Mouse (Mus musculus): ENCODE measurements at regions not wholly inside any gene's neighbourhood (a gene's known extent, or its start where the extent isn't known, plus 50 kb on each side); places are given as distances from the start of the nearest gene placed in this dataset.
A peak's percentile ranks its signal among the peaks of the same experiment; 100 is the strongest.

DNA sequence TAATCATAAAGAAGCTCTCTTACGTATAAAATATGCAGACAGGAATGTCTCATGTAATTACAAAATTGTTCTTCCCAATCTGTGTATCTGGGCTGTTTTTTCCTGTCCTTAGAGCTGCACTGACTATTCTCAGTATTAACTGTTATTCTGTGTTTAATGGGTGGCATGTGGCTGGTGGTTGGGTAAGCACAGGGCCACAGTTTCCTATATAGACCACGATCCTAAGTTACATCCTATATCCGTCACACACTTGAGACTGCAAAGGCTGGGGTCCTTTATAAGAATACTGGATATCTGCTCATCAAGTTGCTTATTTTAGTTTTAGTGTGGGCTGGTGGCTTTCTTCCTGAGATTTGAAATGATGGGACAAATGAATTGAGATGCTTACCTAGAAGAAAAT, 159.0 kb downstream of the Sox4 start:
- DNase-seq: no peak

GRCm38 (mm10) chr13:28793166-28793935, 160.2 kb downstream of the Sox4 start:
- no peak for DNase-seq

DNA sequence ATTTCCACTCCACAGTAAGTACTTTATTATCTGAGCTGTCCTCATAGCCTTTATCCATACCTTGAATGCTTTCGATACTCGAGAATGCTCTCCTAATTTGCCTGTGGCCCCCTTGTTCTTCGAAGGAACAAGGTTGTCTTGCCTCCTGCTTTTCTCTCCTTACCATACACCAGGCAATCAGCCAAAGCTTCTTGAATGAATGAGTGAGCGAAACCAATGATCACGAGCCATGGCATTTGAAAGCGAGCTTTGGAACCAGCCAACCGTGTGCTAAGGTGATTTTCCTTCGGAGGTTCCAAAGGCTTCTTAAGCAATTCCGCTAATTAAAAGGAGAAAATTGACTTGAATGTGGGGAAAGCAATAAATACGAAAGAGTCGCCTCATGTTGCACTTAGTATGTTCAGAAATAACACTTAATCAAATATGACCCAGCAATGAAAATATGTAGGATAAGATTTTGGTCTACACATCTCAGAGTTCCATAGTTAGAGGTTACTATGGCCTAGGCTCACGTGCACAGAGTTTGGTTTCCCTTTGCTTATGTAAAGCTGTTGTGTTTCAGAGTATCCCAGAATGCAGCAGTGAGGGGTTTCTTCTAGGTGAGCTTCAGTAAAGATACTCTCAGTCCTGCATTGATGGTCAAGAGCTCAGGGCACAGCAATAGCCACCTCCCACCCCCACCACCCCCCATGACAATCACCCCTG, 160.9 kb downstream of the Sox4 start:
- no peak for DNase-seq

GRCm38 (mm10) chr13:28790381-28790780, 163.1 kb downstream of the Sox4 start:
- DNase-seq: no peak

- no peak for DNase-seq
These were observed 166.2 kb downstream of the Sox4 start for GRCm38 (mm10) chr13:28787331-28787643.

DNA sequence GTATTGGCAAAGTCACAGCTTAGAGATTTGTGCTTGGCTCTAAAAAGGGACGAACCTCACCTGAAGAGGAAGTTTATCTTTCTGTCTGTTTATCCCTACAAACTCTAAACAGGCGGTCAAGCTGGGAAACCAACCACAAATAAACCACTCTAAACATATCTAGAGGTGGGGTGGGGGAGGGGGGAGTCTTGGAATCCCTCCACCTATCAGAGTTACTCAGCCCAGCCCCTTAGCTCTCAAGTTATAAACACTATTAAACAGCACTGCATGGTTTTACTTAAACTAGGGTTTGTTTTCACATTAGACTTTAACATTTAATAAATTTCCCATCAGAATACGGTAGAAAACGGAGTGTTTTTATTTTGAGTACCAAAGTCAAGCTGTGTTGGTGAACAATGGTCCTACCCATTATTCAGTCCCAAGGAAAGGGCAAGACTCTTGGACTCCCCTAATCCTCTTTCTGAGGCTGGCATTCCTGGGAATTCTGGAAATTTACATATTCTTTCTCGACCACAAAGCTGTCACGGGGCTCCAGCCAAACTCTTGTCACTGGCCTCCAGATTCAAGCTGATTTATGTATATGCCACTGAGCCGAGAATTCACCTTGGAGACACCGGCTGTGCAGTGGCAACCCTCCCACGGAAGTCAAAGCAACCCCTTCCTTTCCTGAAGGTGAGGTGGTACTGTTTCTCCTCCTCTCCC, 166.7 kb downstream of the Sox4 start:
- peak; percentile 28 for DNase-seq

DNA sequence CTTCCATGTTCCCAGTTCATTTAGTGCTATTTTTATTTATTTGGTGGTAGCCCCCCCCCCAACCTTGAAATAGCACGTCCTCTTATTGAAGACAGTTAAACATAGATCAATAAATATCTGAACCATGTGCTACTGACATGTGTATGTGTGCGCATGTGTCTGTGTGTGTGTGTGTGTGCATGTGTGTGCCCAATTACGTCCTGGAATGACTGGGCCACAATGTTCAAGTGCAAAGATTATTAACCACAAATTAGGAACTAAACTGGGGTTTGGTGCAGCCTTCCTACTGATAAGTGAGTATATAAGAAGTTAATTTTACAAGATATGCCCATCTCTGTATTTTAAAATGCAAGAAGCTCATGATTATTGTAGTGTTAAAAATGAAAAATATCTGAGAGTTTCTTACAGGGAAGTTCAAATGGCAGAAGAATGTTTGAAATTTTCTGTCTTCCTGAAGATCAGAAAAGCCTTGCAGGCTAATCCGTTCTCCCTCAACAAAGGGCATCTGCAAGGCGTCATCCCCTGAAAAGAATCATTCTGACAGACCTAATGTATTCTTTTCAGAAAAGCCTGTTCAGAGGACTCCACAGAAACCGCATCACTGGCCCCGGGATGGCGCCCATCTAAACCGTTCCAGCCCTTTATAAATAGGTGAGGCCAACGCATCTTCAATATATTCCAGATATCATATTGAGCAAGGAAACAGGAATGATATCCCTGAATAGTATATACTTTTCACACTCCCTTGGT, 170.8 kb downstream of the Sox4 start:
- DNase-seq: no peak

DNA sequence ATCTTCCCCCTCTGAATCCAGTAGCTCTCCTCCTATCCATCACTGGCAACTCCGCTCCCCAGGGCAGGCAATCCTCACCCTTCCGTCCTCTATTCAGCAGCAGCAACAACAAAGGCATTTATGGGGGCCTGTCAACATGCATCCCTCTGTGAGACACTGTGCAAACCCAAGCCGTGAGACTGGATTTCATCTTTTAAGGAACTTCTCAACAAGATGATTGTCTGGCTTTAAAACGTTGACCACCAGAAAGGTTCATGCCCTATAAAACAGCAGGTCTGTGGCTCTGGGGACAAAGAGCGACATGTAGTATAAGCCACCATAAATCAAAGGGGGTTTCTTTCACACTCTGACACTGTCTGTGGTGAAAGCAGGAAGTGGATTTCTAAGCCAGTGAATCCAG, 171.4 kb downstream of the Sox4 start:
- no peak for DNase-seq

DNA sequence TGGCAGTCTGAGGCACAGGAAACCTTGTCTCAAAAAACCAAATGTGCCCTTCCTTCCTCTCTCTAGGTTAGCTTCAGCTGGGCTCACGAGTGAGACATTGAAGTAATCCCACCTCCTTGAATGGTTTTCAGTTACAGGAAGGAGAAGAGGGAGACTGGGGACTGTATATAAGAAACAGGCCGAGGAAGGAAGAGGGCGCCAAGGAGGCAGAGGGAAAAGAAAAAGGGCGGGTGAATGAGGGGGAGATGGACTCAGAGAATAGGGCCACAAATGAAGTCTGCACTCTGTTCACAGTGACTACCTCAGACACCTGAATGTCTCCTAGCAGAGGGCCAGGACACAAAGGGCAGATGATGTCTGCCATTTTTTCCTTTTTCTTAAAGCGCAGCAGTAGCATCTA, 171.9 kb downstream of the Sox4 start:
- no peak for DNase-seq

DNA sequence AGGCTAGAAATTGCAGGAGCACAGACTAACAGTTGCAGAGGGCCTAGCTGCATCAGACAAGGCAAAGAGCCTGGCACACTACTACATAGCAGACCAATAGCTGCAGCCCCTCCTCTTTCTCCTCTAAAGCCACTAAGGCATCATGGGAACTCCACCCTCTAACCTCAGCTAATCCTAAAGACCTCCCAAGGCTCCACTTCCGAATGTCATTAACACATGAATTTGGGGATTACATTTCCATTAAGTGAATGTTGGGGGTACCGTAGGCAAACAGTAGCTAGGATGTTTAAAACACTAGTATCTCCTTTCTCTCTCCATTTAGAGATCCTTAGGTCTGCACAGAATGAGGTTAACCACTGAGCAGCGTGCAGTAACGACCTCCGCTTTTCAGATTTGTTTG, 173.1 kb downstream of the Sox4 start:
- DNase-seq: no peak

GRCm38 (mm10) chr13:28775142-28775815, 178.2 kb downstream of the Sox4 start:
- no peak for DNase-seq

DNA sequence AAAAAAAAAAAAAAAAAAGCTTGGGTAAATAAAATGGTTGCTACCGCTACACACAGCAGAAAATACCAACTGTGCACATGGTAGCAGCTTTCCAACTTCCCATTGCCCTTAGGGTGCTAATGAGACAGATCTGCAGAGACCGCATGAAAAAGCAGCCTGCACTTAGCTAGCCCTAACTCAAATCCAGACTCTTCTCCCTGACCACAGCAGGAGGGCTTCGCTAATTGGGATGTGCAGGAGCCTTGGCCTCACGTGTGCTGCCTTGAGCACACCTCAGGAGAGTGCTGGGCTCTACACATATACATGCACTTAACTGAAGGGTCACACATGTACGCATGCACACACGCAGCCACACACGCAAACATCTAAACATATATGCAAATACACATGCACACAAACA, 178.9 kb downstream of the Sox4 start:
- DNase-seq: no peak

- no peak for DNase-seq
These were observed 180.0 kb downstream of the Sox4 start for GRCm38 (mm10) chr13:28773466-28773865.

DNA sequence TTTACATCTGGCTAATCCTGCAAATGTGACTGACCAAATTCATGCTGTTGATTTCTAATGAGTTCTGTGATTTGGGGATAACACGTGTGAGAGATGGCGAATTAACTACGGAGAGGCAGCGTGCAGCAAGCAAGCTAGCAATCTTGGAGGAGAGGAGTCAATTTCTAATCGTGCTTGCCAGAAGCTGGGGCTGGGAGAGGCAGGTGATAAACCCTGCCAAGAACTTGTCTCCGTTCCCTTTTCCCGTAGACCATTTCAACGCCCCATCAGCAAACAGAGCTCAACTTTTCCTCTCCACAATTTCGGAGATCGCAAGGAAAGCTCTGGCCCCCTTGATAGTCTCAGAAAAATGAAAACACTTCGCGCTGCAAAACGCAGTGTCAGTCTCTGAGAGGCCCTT, 183.0 kb downstream of the Sox4 start:
- no peak for DNase-seq

DNA sequence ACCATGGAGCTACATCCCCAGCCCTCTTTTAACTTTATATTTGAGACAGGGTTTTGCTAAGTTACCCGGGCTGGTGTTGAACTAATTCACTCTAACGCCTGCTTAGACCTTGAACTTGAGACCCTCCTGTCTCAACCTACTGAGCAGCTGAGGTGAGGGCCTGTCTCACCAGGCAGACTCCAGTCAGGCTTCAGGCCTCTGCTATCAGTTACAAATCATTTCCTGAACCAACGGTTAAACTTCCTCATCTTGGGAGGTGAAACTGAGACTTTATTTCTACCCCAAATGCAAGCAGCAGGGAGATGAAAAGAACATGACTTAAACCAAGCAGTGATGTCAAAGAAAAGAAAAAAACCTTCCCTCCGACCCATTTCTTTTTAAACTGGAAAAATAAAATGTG, 183.5 kb downstream of the Sox4 start:
- DNase-seq: no peak

DNA sequence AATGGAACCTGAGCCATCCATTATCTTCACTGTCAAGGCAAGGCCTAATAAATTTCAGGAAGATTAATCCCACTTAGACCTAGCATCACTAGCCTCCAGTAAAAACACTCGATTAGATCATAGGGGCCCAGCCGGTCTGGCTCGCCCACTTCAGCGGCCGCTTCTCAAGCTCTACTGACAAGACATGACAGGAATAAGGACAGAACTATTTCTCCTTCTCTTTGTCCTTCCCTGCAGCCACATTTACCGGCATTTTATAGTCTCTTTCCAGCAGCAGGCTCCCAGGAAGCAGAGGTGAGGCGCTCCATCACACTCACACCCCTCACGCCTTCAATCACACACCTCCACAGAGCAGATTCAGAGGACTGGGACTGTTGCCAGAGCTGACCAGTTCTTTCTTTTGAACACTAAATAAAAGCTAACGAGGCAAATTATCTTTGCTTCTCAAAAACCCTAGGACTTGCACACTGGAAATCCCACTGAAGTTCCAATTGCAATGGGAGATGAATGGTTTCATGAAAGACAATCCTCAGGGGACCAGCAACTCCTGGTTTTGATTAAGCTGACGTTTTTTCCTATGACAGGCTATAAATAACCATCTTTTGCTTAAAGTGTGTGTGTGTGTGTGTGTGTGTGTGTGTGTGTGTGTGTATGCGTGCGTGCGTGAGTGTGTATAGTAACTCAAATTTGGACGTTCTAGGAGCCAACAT, 184.6 kb downstream of the Sox4 start:
- no peak for DNase-seq

DNA sequence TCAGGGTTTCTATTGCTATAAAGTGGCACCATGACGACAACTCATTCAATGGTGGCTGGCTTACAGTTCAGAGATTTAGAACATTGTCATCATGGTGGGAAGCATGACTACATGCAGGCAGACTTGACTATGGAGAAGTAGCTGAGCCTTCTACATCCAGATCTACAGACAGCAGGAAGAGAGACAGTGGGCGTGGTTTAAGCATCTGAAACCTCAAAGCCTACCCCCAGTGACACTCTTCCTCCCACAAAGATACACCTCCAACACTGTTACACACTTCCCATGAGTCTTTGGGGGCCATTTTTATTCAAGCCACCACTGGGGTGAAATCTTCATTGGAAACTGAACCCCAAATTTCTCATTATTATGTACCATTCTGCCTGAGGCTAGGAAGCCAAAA, 191.0 kb downstream of the Sox4 start:
- DNase-seq: no peak

- DNase-seq: no peak
These were observed 194.5 kb downstream of the Sox4 start for GRCm38 (mm10) chr13:28759026-28759425.

DNA sequence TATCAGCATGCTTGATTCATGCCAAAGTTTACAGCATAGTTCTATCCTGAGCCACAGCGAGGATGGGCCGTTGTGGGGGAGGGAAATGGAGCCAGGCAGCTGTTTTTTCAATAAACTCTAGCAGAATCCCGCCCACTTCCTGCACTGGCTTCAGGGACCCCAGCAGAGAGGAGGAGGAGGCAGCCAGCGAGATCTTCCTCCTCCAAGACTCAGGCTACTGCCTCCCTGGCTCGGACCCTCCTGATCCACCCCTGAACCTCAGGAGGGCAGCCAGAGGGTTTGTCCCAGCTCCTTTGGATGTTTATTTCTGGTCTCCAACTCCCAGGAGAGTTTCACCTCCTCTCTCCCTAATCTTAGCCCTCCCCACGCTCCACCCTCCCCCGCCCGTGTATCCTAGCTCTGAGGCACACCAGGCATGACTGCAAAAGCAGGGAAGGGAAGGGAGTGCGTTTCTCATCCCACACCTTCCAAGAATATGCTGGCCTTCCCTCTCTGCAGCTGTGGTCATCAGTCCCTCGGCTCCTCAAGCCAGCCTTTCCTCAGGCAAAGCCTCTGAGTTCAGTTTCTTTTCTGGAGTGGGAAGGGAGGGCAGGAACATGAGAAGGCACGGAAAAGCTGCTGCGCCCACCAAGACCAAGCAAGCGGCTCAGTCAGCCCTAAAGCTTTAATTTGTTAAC, 195.5 kb downstream of the Sox4 start:
- peak; percentile 48 for DNase-seq

GRCm38 (mm10) chr13:28756915-28757765, 196.4 kb downstream of the Sox4 start:
- DNase-seq: no peak

Data from adrenal gland, postnatal 25 days (tissue).